Mouse (Mus musculus) megakaryocyte, adult 5-6 weeks (primary cell): ENCODE results near the gene Papln. TPM values are rescaled to one million over a fixed set of nuclear protein-coding genes. Genes with fewer than 3 reads are reported as not detected.

Source experiments
- ATAC-seq: 2 replicates; pipeline ENCODE4 v1.8.0; 2016; ENCODE audit warnings: mild to moderate bottlenecking, inconsistent platforms; ENCODE audit not compliant: poor library complexity, severe bottlenecking
- total RNA-seq, 2 experiments: library from RNA; stranded (forward) in 1 of 2; stranded (reverse) in 1 of 2; fragments of 153-499, 151-499 nt in 1 of 2; fragments of 221-1000, 200-1000 nt in 1 of 2; gene quantifications; 2 replicates each; pipeline versions ENCODE4 v1.2.3 to v1.2.4; 2015 to 2017

Papln gene
- total RNA-seq (2015) (not detected in 2 replicates), total RNA-seq (2017) (not detected in 2 replicates)

- ATAC-seq, result 0 out of 2 replicates have a peak, but pooled peaks have one; percentile 18
Observed at GRCm38 (mm10) chr12:83763311-83764043, at the start of gene Papln. Papln (plus strand) TSS chr12:83763634.

GRCm38 (mm10) chr12:83713749-83714148 lies 49.7 kb upstream of the Papln start:
- ATAC-seq, result 0 out of 2 replicates have a peak, but pooled peaks have one; percentile 47

- ATAC-seq, result no peak
Observed at GRCm38 (mm10) chr12:83716416-83717184, 46.8 kb upstream of the Papln start.

- no peak for ATAC-seq
Observed at GRCm38 (mm10) chr12:83719431-83719830, 44.0 kb upstream of the Papln start.

- ATAC-seq, result no peak
Observed at GRCm38 (mm10) chr12:83721281-83721680, 42.2 kb upstream of the Papln start.

GRCm38 (mm10) chr12:83723037-83723436 lies 40.4 kb upstream of the Papln start:
- ATAC-seq, result no peak

GRCm38 (mm10) chr12:83726510-83727308 lies 36.7 kb upstream of the Papln start:
- ATAC-seq, result no peak

- ATAC-seq, result no peak
Observed at GRCm38 (mm10) chr12:83732225-83732624, 31.2 kb upstream of the Papln start.

- ATAC-seq, result no peak
Observed at GRCm38 (mm10) chr12:83734047-83734446, 29.4 kb upstream of the Papln start.

- ATAC-seq, result no peak
Observed at GRCm38 (mm10) chr12:83736236-83736635, 27.2 kb upstream of the Papln start.

- ATAC-seq, result no peak
Observed at GRCm38 (mm10) chr12:83738651-83739050, 24.8 kb upstream of the Papln start.

- ATAC-seq, result no peak
Observed at GRCm38 (mm10) chr12:83741722-83742121, 21.7 kb upstream of the Papln start.

GRCm38 (mm10) chr12:83742834-83743233 lies 20.6 kb upstream of the Papln start:
- no peak for ATAC-seq

GRCm38 (mm10) chr12:83743712-83744111 lies 19.7 kb upstream of the Papln start:
- no peak for ATAC-seq

- no peak for ATAC-seq
Observed at GRCm38 (mm10) chr12:83749186-83749585, 14.2 kb upstream of the Papln start.

GRCm38 (mm10) chr12:83752495-83752894 lies 10.9 kb upstream of the Papln start:
- no peak for ATAC-seq

GRCm38 (mm10) chr12:83758735-83759134 lies 4.7 kb upstream of the Papln start:
- ATAC-seq, result no peak

- no peak for ATAC-seq
Observed at GRCm38 (mm10) chr12:83760201-83760600, 3.2 kb upstream of the Papln start.

GRCm38 (mm10) chr12:83762706-83763105 lies 728 bp upstream of the Papln start:
- peak; percentile 80 for ATAC-seq

GRCm38 (mm10) chr12:83764044-83764365 lies 571 bp downstream of the Papln start:
- ATAC-seq, result no peak

- ATAC-seq, result no peak
Observed at GRCm38 (mm10) chr12:83764519-83764918, 1.1 kb downstream of the Papln start.
